Mouse (Mus musculus): ENCODE results near the gene Magi1.
A peak's percentile ranks its signal among the peaks of the same experiment; 100 is the strongest.

Gene Magi1

GRCm38 (mm10) chr6:94111833-94112232 is 171.9 kb downstream of the Magi1 start:
- DNase-seq (ENCODE audit: low spot score in 2 of 2), result peak in 1 of 2 experiments; percentile 11

GRCm38 (mm10) chr6:94107401-94108107 is 176.2 kb downstream of the Magi1 start:
- no peak for DNase-seq (ENCODE audit: low spot score in 2 of 2)

- DNase-seq (ENCODE audit: low spot score in 2 of 2), result no peak
These were observed 180.1 kb downstream of the Magi1 start for GRCm38 (mm10) chr6:94103581-94103980.

GRCm38 (mm10) chr6:94101256-94101655 is 182.5 kb downstream of the Magi1 start:
- no peak for DNase-seq (ENCODE audit: low spot score in 2 of 2)

- no peak for DNase-seq (ENCODE audit: low spot score in 2 of 2)
These were observed 188.6 kb downstream of the Magi1 start for GRCm38 (mm10) chr6:94094924-94095685.

GRCm38 (mm10) chr6:94092969-94093597 is 190.6 kb downstream of the Magi1 start:
- DNase-seq (ENCODE audit: low spot score in 2 of 2), result no peak

- no peak for DNase-seq (ENCODE audit: low spot score in 2 of 2)
These were observed 191.2 kb downstream of the Magi1 start for GRCm38 (mm10) chr6:94092500-94092899.

- DNase-seq (ENCODE audit: low spot score in 2 of 2), result no peak
These were observed 196.9 kb downstream of the Magi1 start for GRCm38 (mm10) chr6:94086855-94087254.

- DNase-seq (ENCODE audit: low spot score in 2 of 2), result no peak
These were observed 199.0 kb downstream of the Magi1 start for GRCm38 (mm10) chr6:94084752-94085151.

GRCm38 (mm10) chr6:94083459-94083858 is 200.3 kb downstream of the Magi1 start:
- DNase-seq (ENCODE audit: low spot score in 2 of 2), result no peak

GRCm38 (mm10) chr6:94080933-94081545 is 202.7 kb downstream of the Magi1 start:
- peak; percentile 38 to 90 for DNase-seq (ENCODE audit: low spot score in 2 of 2)

GRCm38 (mm10) chr6:94078934-94079333 is 204.8 kb downstream of the Magi1 start:
- no peak for DNase-seq (ENCODE audit: low spot score in 2 of 2)

GRCm38 (mm10) chr6:94077013-94077412 is 206.7 kb downstream of the Magi1 start:
- DNase-seq (ENCODE audit: low spot score in 2 of 2), result no peak

- DNase-seq (ENCODE audit: low spot score in 2 of 2), result no peak
These were observed 207.7 kb downstream of the Magi1 start for GRCm38 (mm10) chr6:94075990-94076389.

- no peak for DNase-seq (ENCODE audit: low spot score in 2 of 2)
These were observed 208.5 kb downstream of the Magi1 start for GRCm38 (mm10) chr6:94075228-94075627.

GRCm38 (mm10) chr6:94071676-94072075 is 212.0 kb downstream of the Magi1 start:
- no peak for DNase-seq (ENCODE audit: low spot score in 2 of 2)

GRCm38 (mm10) chr6:94070702-94071101 is 213.0 kb downstream of the Magi1 start:
- DNase-seq (ENCODE audit: low spot score in 2 of 2), result peak in 1 of 2 experiments; percentile 40

- DNase-seq (ENCODE audit: low spot score in 2 of 2), result no peak
These were observed 214.3 kb downstream of the Magi1 start for GRCm38 (mm10) chr6:94069421-94069820.

- DNase-seq (ENCODE audit: low spot score in 2 of 2), result no peak
These were observed 215.8 kb downstream of the Magi1 start for GRCm38 (mm10) chr6:94067741-94068450.

- no peak for DNase-seq (ENCODE audit: low spot score in 2 of 2)
These were observed 218.9 kb downstream of the Magi1 start for GRCm38 (mm10) chr6:94064832-94065231.

GRCm38 (mm10) chr6:94063542-94063941 is 220.2 kb downstream of the Magi1 start:
- DNase-seq (ENCODE audit: low spot score in 2 of 2), result no peak

Data from left cerebral cortex, adult 9 months (tissue).